Mouse (Mus musculus): ENCODE measurements around the gene Ddc.

- no peak for TF ChIP-seq CTCF (IDR thresholded peaks at IDR 0.05; ENCODE audit: insufficient read depth, low read depth, low read length)
- no peak for TF ChIP-seq POLR2A (IDR thresholded peaks at IDR 0.05; ENCODE audit: insufficient read depth, low read depth, low read length)
Measured at GRCm38 (mm10) chr11:11769281-11769680, 128.7 kb downstream of the Ddc start.
